Mouse (Mus musculus) MEL (cell line): ENCODE results near the gene Tmed8. TPM values are rescaled to one million over a fixed set of nuclear protein-coding genes. Genes with fewer than 3 reads are reported as not detected.
A peak's percentile ranks its signal among the peaks of the same experiment; 100 is the strongest.

ENCODE experiments used
- DNase-seq: peaks from one replicate; pipeline ENCODE4 v3.0.0; 2011; ENCODE audit warnings: low read depth, low spot score
- H3K27ac ChIP-seq: 2 replicates; pipeline ENCODE4 v1.5.1; 2012; ENCODE audit warnings: low read depth, mild to moderate bottlenecking, control low read depth, low read length, moderate library complexity; ENCODE audit not compliant: control insufficient read depth
- H3K27me3 ChIP-seq, 2 experiments: fragments of 150-350 bp in 1 of 2; sonication (generic) in 1 of 2; 2 replicates each; pipeline ENCODE4 v1.6.1; 2012; ENCODE audit warnings: low read length in 2 of 2, mild to moderate bottlenecking in 2 of 2, improper control_type of control experiment in 1 of 2, moderate library complexity in 1 of 2; ENCODE audit not compliant: insufficient read depth in 2 of 2, control insufficient read depth in 1 of 2
- H3K36me3 ChIP-seq, 2 experiments: 2 replicates each; pipeline ENCODE4 v1.6.1; 2012 to 2014; ENCODE audit warnings: low read length in 2 of 2, improper control_type of control experiment in 1 of 2, inconsistent platforms in 1 of 2, mild to moderate bottlenecking in 1 of 2; ENCODE audit not compliant: insufficient read depth in 2 of 2, control insufficient read depth in 1 of 2
- H3K4me1 ChIP-seq, 2 experiments: fragments of 150-350 bp in 1 of 2; sonication (generic) in 1 of 2; 2 replicates each; pipeline ENCODE4 v1.6.1; 2012; ENCODE audit warnings: low read length in 2 of 2, improper control_type of control experiment in 1 of 2, mild to moderate bottlenecking in 1 of 2; ENCODE audit not compliant: insufficient read depth in 2 of 2, control insufficient read depth in 1 of 2
- H3K4me3 ChIP-seq, 2 experiments: fragments of 150-350 bp in 1 of 2; sonication (generic) in 1 of 2; 2 replicates each; pipeline ENCODE4 v1.5.1; 2012; ENCODE audit warnings: low read depth in 2 of 2, low read length in 2 of 2, mild to moderate bottlenecking in 2 of 2, moderate library complexity in 2 of 2, control low read depth in 1 of 2, improper control_type of control experiment in 1 of 2; ENCODE audit not compliant: control insufficient read depth in 1 of 2, insufficient read depth in 1 of 2
- H3K79me2 ChIP-seq: 2 replicates; pipeline ENCODE4 v1.6.1; 2012; ENCODE audit warnings: mild to moderate bottlenecking, low read length, moderate library complexity; ENCODE audit not compliant: control insufficient read depth, poor library complexity, insufficient read depth
- H3K9ac ChIP-seq: 2 replicates; pipeline ENCODE4 v1.6.1; 2012; ENCODE audit warnings: low read depth, mild to moderate bottlenecking, control low read depth, low read length, moderate library complexity; ENCODE audit not compliant: control insufficient read depth, poor library complexity, severe bottlenecking
- H3K9me3 ChIP-seq: fragments of 150-350 bp; sonication (generic); replicated peaks from 2 replicates; pipeline ENCODE4 v1.6.1; 2012; ENCODE audit warnings: mild to moderate bottlenecking, low read length, improper control_type of control experiment, moderate library complexity; ENCODE audit not compliant: insufficient read depth
- BHLHE40 ChIP-seq: IDR thresholded peaks from 2 replicates; pipeline ENCODE4 v1.6.1; 2012; ENCODE audit warnings: low read depth, mild to moderate bottlenecking, inconsistent platforms, low read length, improper control_type of control experiment, borderline replicate concordance
- CHD1 ChIP-seq: IDR thresholded peaks from 2 replicates; pipeline ENCODE4 v1.6.1; 2012; ENCODE audit warnings: low read depth, mild to moderate bottlenecking, inconsistent platforms, low read length, improper control_type of control experiment
- E2F4 ChIP-seq: IDR thresholded peaks from 2 replicates; pipeline ENCODE4 v1.6.1; 2011; ENCODE audit warnings: low read depth, low read length, improper control_type of control experiment, borderline replicate concordance
- ELF1 ChIP-seq: IDR thresholded peaks from 2 replicates; pipeline ENCODE4 v1.6.1; 2014; ENCODE audit warnings: low read depth, mild to moderate bottlenecking, inconsistent platforms, low read length, improper control_type of control experiment, moderate library complexity
- ETS1 ChIP-seq: IDR thresholded peaks from 2 replicates; pipeline ENCODE4 v1.6.1; 2012; ENCODE audit warnings: low read depth, mild to moderate bottlenecking, inconsistent platforms, low read length, improper control_type of control experiment, moderate library complexity
- GATA1 ChIP-seq: IDR thresholded peaks from 2 replicates; pipeline ENCODE4 v1.6.1; 2011; ENCODE audit warnings: low read depth, low read length, improper control_type of control experiment
- HCFC1 ChIP-seq: IDR thresholded peaks from 2 replicates; pipeline ENCODE4 v1.6.1; 2012; ENCODE audit warnings: low read depth, mild to moderate bottlenecking, inconsistent platforms, low read length, improper control_type of control experiment, moderate library complexity
- JUND ChIP-seq: IDR thresholded peaks from 2 replicates; pipeline ENCODE4 v1.6.1; 2011; ENCODE audit warnings: low read depth, mild to moderate bottlenecking, improper control_type of control experiment, low read length
- MAX ChIP-seq: IDR thresholded peaks from 2 replicates; pipeline ENCODE4 v1.6.1; 2011; ENCODE audit warnings: low read length, improper control_type of control experiment
- MAZ ChIP-seq: IDR thresholded peaks from 2 replicates; pipeline ENCODE4 v1.6.1; 2012; ENCODE audit warnings: low read depth, mild to moderate bottlenecking, inconsistent platforms, low read length, improper control_type of control experiment
- MEF2A ChIP-seq: IDR thresholded peaks from 2 replicates; pipeline ENCODE4 v1.6.1; 2014; ENCODE audit warnings: low read depth, mild to moderate bottlenecking, inconsistent platforms, low read length, improper control_type of control experiment; ENCODE audit not compliant: poor library complexity, insufficient replicate concordance, severe bottlenecking; ENCODE audit errors: extremely low read depth
- MYB ChIP-seq: IDR thresholded peaks from 2 replicates; pipeline ENCODE4 v1.6.1; 2011; ENCODE audit warnings: mild to moderate bottlenecking, low read depth, low read length, improper control_type of control experiment
- POLR2A ChIP-seq, 2 experiments: IDR thresholded peaks; 2 replicates each; pipeline ENCODE4 v1.6.1; 2011 to 2012; ENCODE audit warnings: low read length in 2 of 2, mild to moderate bottlenecking in 2 of 2, control low read depth in 1 of 2, improper control_type of control experiment in 1 of 2, low read depth in 1 of 2, moderate library complexity in 1 of 2; ENCODE audit not compliant: control insufficient read depth in 1 of 2, insufficient read depth in 1 of 2, poor library complexity in 1 of 2
- RAD21 ChIP-seq: IDR thresholded peaks from 2 replicates; pipeline ENCODE4 v1.6.1; 2011; ENCODE audit warnings: mild to moderate bottlenecking, low read depth, low read length, improper control_type of control experiment
- RCOR1 ChIP-seq: IDR thresholded peaks from 2 replicates; pipeline ENCODE4 v1.6.1; 2012; ENCODE audit warnings: low read depth, mild to moderate bottlenecking, inconsistent platforms, low read length, improper control_type of control experiment
- SIN3A ChIP-seq: IDR thresholded peaks from 2 replicates; pipeline ENCODE4 v1.6.1; 2012; ENCODE audit warnings: low read length, improper control_type of control experiment, inconsistent platforms
- SMC3 ChIP-seq: IDR thresholded peaks from 2 replicates; pipeline ENCODE4 v1.6.1; 2011; ENCODE audit warnings: low read depth, low read length, improper control_type of control experiment
- USF2 ChIP-seq, 2 experiments: IDR thresholded peaks; 2 replicates each; pipeline ENCODE4 v1.6.1; 2011 to 2012; ENCODE audit warnings: improper control_type of control experiment in 2 of 2, low read length in 2 of 2, borderline replicate concordance in 1 of 2, inconsistent platforms in 1 of 2, low read depth in 1 of 2, mild to moderate bottlenecking in 1 of 2; ENCODE audit not compliant: insufficient read depth in 1 of 2
- ZC3H11A ChIP-seq: IDR thresholded peaks from 2 replicates; pipeline ENCODE4 v1.6.1; 2012; ENCODE audit warnings: low read depth, mild to moderate bottlenecking, inconsistent platforms, low read length, improper control_type of control experiment
- ZKSCAN1 ChIP-seq: IDR thresholded peaks from 2 replicates; pipeline ENCODE4 v1.6.1; 2012; ENCODE audit warnings: low read depth, mild to moderate bottlenecking, inconsistent platforms, low read length, improper control_type of control experiment, moderate library complexity
- ZNF384 ChIP-seq: IDR thresholded peaks from 2 replicates; pipeline ENCODE4 v1.6.1; 2012; ENCODE audit warnings: low read depth, mild to moderate bottlenecking, inconsistent platforms, low read length, improper control_type of control experiment
- polyA plus RNA-seq, 2 experiments: library from polyadenylated mRNA; stranded (reverse) in 1 of 2; unstranded in 1 of 2; fragments of >175 nt in 1 of 2; fragments of >200 nt in 1 of 2; gene quantifications; 2 replicates each; pipeline versions ENCODE4 v1.2.1 to v1.2.4; 2012; ENCODE audit warnings: low replicate concordance in 2 of 2, low read depth in 1 of 2; ENCODE audit not compliant: insufficient read length in 2 of 2, insufficient read depth in 1 of 2, missing spikeins in 1 of 2
- total RNA-seq: library from RNA; depleted of rRNA; stranded (reverse); fragments of 300-350 nt; gene quantifications from 2 replicates; pipeline ENCODE4 v1.2.3, GENCODE M21; 2012

Gene Tmed8
- total and polyA plus RNA-seq, 3 experiments: 5.0 to 6.9 TPM; not detected in 1

- TF ChIP-seq MYB (no peak), RCOR1 (no peak), SIN3A (no peak), USF2 (IDR thresholded peaks at IDR 0.05; ENCODE audit: borderline replicate concordance in 1 of 2, insufficient read depth in 1 of 2, low read depth in 1 of 2, low read length in 2 of 2) (no peak)
- peaks cover 7 to 11% of the 10 kb centered on the region in 2 experiments for H3K4me1 ChIP-seq
- peak overlapping the region; percentile 73 to 94 for H3K4me3 ChIP-seq
- H3K9me3 ChIP-seq: no peaks in the 10 kb centered on the region
- peaks cover 15% of the 10 kb centered on the region for H3K79me2 ChIP-seq
- H3K36me3 ChIP-seq: peaks cover 0 to 19% of the 10 kb centered on the region in 2 experiments; a peak in 2 of 4 replicates
- no peak overlapping the region for H3K27ac ChIP-seq
- peak overlapping the region; percentile 94 for H3K9ac ChIP-seq
- H3K27me3 ChIP-seq: no peaks in the 10 kb centered on the region
- DNase-seq: no peak
Observed at GRCm38 (mm10) chr12:87198792-87199191, 1.5 kb downstream of the Tmed8 start.

- H3K9me3 ChIP-seq: no peaks in the 10 kb centered on the region
- TF ChIP-seq CHD1: no peak
- 0 out of 2 replicates have a peak, but pooled peaks have one; percentile 41 for TF ChIP-seq ZNF384
- TF ChIP-seq, all 39 proteins: peak for 1
- H3K4me3 ChIP-seq: no peak overlapping the region
- H3K4me1 ChIP-seq: peaks cover 10 to 26% of the 10 kb centered on the region in 2 experiments
- DNase-seq: no peak
- H3K9ac ChIP-seq: no peak overlapping the region
- H3K79me2 ChIP-seq: peaks cover 17% of the 10 kb centered on the region
- H3K36me3 ChIP-seq: peaks cover 0 to 29% of the 10 kb centered on the region in 2 experiments; a peak in 2 of 4 replicates
- no peak overlapping the region for H3K27ac ChIP-seq
- no peaks in the 10 kb centered on the region for H3K27me3 ChIP-seq
Observed at GRCm38 (mm10) chr12:87196310-87196709, 3.9 kb downstream of the Tmed8 start.

- Histone ChIP-seq H3K36me3 (peaks cover 0 to 29% of the 10 kb centered on the region in 2 experiments; a peak in 2 of 4 replicates), H3K79me2 (peaks cover 17% of the 10 kb centered on the region), H3K9ac (no peak overlapping the region), H3K9me3 (no peaks in the 10 kb centered on the region), H3K4me3 (no peak overlapping the region), H3K27me3 (no peaks in the 10 kb centered on the region), H3K27ac (no peak overlapping the region), H3K4me1 (peaks cover 12 to 31% of the 10 kb centered on the region in 2 experiments)
- no peak for DNase-seq
- TF ChIP-seq RAD21: no peak
- TF ChIP-seq ELF1: no peak
- no peak for TF ChIP-seq MEF2A
- no peak for TF ChIP-seq MAZ
- TF ChIP-seq GATA1: no peak
- no peak for TF ChIP-seq SMC3
- no peak for TF ChIP-seq HCFC1
- TF ChIP-seq ZC3H11A: no peak
- no peak for TF ChIP-seq ETS1
- no peak for TF ChIP-seq RCOR1
- TF ChIP-seq MAX: no peak
- no peak for TF ChIP-seq CHD1
- no peak for TF ChIP-seq POLR2A (IDR thresholded peaks at IDR 0.05; ENCODE audit: control insufficient read depth in 1 of 2, insufficient read depth in 1 of 2, low read depth in 1 of 2, low read length in 2 of 2, poor library complexity in 1 of 2)
- TF ChIP-seq ZKSCAN1: no peak
- TF ChIP-seq ZNF384: no peak
- no peak for TF ChIP-seq JUND
- no peak for TF ChIP-seq USF2 (IDR thresholded peaks at IDR 0.05; ENCODE audit: borderline replicate concordance in 1 of 2, insufficient read depth in 1 of 2, low read depth in 1 of 2, low read length in 2 of 2)
- TF ChIP-seq SIN3A: no peak
- no peak for TF ChIP-seq E2F4
- TF ChIP-seq BHLHE40: no peak
Observed at GRCm38 (mm10) chr12:87195069-87195468, 5.2 kb downstream of the Tmed8 start.
